Mouse (Mus musculus) liver, embryonic 12.5 days (tissue): Measurements from ENCODE around the gene Vwa7. TPM values are rescaled to one million over a fixed set of nuclear protein-coding genes. Genes with fewer than 3 reads are reported as not detected.

ENCODE experiments used
- ATAC-seq: fragments of 200-750 bp; cut with Nextera tagmentation; 2 replicates; pipeline ENCODE4 v1.8.0; 2017; ENCODE audit warnings: moderate number of reproducible peaks, mild to moderate bottlenecking, moderate library complexity
- H3K27ac ChIP-seq: fragments of 300-500 bp; sonication (generic); 2 replicates; pipeline ENCODE4 v1.5.1; 2016; ENCODE audit warnings: mild to moderate bottlenecking
- H3K27me3 ChIP-seq: fragments of 300-500 bp; sonication (generic); replicated peaks from 2 replicates; pipeline ENCODE4 v1.6.1; 2016; ENCODE audit warnings: mild to moderate bottlenecking, moderate library complexity
- H3K36me3 ChIP-seq: fragments of 300-500 bp; sonication (generic); 2 replicates; pipeline ENCODE4 v1.6.1; 2016; ENCODE audit warnings: mild to moderate bottlenecking, moderate library complexity
- H3K4me1 ChIP-seq: fragments of 300-500 bp; sonication (generic); 2 replicates; pipeline ENCODE4 v1.6.1; 2016
- H3K4me2 ChIP-seq: fragments of 300-500 bp; sonication (generic); 2 replicates; pipeline ENCODE4 v1.6.1; 2016; ENCODE audit warnings: mild to moderate bottlenecking, moderate library complexity
- H3K4me3 ChIP-seq: fragments of 300-500 bp; sonication (generic); 2 replicates; pipeline ENCODE4 v1.5.1; 2016; ENCODE audit warnings: mild to moderate bottlenecking, moderate library complexity
- H3K9ac ChIP-seq: fragments of 300-500 bp; sonication (generic); 2 replicates; pipeline ENCODE4 v1.6.1; 2016; ENCODE audit warnings: mild to moderate bottlenecking, moderate library complexity
- H3K9me3 ChIP-seq: fragments of 300-500 bp; sonication (generic); replicated peaks from 2 replicates; pipeline ENCODE4 v1.6.1; 2016; ENCODE audit warnings: mild to moderate bottlenecking, moderate library complexity
- WGBS: fragments of 180-500 bp; shearing (Covaris S2); methylation state at CpG from one replicate; pipeline ENCODE4 v1.1.7; 2016; ENCODE audit not compliant: insufficient replicate concordance; 5-methylcytosine and 5-hydroxymethylcytosine counted together
- polyA plus RNA-seq: library from polyadenylated mRNA; unstranded; fragments of >200 nt; fragmentation: Nextera tagmentation; extraction: Ambion mirVana; gene quantifications from 2 replicates; pipeline ENCODE4 v1.2.1, GENCODE M21; 2016

Vwa7 gene
- polyA plus RNA-seq, 1 experiment from 2014 or later: 0.15 TPM

DNA sequence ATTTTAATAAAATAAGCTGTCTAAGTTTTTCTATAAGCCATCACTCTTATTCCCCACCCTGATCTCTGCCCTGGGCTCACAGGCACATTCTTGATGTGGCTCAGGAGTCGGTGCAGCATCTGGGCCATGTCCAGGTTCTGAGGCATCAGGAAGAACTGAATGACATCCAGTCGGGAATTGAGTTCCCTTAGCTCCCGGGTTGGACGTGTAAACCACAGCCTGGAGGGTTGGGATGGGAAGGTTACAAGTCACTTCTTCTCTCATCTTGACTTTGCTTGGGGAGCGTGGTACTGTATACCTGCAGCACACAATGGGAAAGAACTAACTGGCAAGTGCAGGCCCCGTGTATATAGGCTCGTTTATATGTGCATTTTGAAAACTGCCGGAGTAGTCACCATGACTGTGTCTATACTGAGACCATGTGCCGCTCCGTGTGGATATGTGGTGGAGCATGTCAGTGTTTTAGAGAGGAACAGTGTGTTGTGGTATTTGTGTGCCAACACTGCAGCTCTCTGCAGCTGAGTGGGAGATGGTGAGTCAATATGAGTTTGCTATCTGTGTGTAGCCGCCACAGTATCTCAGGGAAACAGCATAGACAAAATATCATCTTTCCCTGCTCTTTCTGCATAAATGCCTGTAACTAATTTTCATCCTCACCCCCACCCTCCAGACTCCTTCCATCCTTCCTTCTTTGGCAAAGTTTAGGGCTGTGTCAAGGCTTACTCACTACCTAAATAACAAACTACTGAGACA lies 22.9 kb downstream of the Vwa7 start:
- Histone ChIP-seq H3K4me2 (no peak overlapping the region), H3K36me3 (no peaks in the 10 kb centered on the region), H3K27ac (no peak overlapping the region), H3K4me1 (peaks cover 48% of the 10 kb centered on the region), H3K4me3 (no peak overlapping the region), H3K9ac (no peak overlapping the region), H3K27me3 (no peaks in the 10 kb centered on the region), H3K9me3 (no peaks in the 10 kb centered on the region)
- 0 out of 2 replicates have a peak, but pooled peaks have one; percentile 24 for ATAC-seq
- 76% methylated on average over 11 of the region's 11 CpGs for WGBS

DNA sequence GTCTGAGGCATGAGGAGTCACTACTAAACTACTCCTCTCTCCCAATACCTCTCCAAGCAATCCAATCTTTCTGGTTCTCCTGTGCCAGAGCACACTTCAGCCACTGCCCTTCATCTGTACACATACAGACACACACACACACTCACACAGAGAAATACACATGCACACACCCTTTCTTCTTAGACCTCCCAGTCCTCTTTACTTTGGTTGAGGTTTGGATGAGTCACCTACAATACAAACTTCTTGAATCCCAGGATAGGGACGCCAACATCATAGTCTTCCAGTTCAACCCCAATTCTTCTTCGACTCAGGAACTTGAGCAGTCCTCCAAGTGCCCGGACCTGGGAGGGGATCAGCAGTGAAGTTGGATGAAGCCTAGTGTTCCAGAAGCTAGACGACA lies 27.4 kb downstream of the Vwa7 start:
- no peak for ATAC-seq
- no peak overlapping the region for H3K4me3 ChIP-seq
- H3K4me1 ChIP-seq: peaks cover 84% of the 10 kb centered on the region
- no peaks in the 10 kb centered on the region for H3K36me3 ChIP-seq
- 69% methylated on average over 4 of the region's 4 CpGs for WGBS
- no peak overlapping the region for H3K9ac ChIP-seq
- no peaks in the 10 kb centered on the region for H3K9me3 ChIP-seq
- no peaks in the 10 kb centered on the region for H3K27me3 ChIP-seq
- H3K4me2 ChIP-seq: peak overlapping the region; percentile 98; the same call in 1 of the 2 replicates
- peak overlapping the region; percentile 94 for H3K27ac ChIP-seq

DNA sequence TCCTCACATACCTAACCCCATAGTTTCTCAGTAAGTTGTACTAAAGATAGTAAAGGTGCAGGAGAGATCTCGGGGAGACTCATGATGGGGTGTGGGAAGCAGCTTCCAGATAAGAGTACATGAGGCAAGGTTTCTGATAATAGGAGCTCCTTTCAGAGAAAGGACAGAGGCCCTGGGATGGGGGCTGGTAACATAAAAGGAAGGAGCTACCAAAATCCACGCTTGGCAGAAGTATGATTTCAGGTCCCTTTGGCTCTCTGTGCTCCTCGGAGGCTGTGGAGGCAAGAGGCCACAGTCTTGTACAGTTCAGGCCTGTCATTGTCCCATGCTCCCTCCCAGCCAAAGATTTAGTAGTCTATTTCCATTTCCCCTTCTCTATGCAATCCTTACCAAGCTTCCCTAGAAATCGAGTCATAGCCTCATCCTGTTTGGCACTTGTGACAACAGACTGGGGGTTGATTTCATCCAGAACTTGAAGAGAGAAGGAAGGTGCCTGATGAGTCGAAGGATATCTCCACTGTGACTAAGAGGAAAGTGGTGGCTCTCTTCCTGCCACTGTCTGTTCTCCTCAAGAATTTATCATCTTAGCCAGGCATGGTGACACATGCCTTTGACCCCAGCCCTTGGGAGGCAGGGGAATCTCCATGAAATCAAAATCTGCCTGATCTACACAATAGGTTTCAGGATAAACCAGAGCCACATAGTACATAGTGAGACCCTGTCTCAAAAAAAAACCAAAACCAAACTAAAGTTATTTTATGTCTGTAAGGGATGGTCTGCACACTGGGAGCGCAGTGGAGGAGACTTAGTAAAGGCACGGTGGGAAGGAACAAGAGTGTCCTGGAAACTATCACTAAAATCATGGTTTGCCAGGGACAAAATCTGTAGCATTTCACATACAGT lies 28.8 kb downstream of the Vwa7 start:
- H3K9ac ChIP-seq: peak overlapping the region; percentile 89
- no peaks in the 10 kb centered on the region for H3K27me3 ChIP-seq
- peaks cover 85% of the 10 kb centered on the region for H3K4me1 ChIP-seq
- no peaks in the 10 kb centered on the region for H3K9me3 ChIP-seq
- peak overlapping the region; percentile 98 for H3K4me2 ChIP-seq
- peak overlapping the region; percentile 70 for H3K4me3 ChIP-seq
- H3K27ac ChIP-seq: peak overlapping the region; percentile 94
- peak; percentile 58 for ATAC-seq
- H3K36me3 ChIP-seq: no peaks in the 10 kb centered on the region
- 26% methylated on average over 7 of the region's 7 CpGs for WGBS

DNA sequence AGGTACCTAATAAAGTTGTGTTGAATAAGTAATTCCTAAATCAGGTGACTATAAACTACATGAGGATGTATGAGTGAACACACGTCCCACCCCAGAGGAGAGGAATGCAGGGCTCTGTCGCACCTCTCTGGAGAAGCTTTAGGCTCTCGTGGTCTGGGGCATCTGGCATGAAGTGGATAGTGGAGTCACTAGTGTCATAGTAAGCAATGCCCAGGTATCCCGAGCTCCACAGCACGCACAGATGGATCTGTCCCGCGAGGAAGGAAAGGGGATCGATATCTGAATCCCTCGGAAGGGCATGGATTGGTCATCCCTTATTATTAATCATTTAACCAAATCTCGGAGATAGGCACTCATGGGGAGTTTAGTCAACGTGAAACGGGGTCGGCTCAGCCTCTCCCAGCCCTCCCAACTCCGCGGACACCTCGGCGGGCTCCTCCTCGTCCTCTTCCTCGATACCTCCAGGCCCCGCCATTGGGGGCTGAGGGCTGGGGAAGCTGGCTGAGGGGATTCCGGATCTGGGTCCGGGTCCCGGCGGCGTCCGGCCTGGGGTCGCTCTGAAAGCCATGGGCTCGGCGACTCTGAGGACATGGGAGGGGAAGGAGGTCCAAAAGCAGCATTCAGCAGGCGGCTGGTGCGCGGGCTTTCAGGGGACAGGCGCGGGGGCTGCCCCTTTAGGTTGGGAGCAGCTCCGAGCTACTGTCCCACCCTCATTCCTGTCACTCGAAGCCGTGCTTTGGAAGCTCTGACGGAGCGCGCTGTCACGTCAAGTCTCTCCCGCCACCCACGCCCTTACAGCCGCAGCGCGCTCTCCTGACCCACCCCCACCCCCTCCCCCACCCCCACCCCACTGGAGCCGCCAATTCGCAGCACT lies 29.7 kb downstream of the Vwa7 start:
- H3K4me3 ChIP-seq: peak overlapping the region; percentile 70
- peaks cover 85% of the 10 kb centered on the region for H3K4me1 ChIP-seq
- H3K27me3 ChIP-seq: no peaks in the 10 kb centered on the region
- peak overlapping the region; percentile 98 for H3K4me2 ChIP-seq
- peak overlapping the region; percentile 89 for H3K9ac ChIP-seq
- peak overlapping the region; percentile 94 for H3K27ac ChIP-seq
- no peak for ATAC-seq
- H3K9me3 ChIP-seq: no peaks in the 10 kb centered on the region
- 3% methylated on average over 48 of the region's 48 CpGs for WGBS
- H3K36me3 ChIP-seq: no peaks in the 10 kb centered on the region

DNA sequence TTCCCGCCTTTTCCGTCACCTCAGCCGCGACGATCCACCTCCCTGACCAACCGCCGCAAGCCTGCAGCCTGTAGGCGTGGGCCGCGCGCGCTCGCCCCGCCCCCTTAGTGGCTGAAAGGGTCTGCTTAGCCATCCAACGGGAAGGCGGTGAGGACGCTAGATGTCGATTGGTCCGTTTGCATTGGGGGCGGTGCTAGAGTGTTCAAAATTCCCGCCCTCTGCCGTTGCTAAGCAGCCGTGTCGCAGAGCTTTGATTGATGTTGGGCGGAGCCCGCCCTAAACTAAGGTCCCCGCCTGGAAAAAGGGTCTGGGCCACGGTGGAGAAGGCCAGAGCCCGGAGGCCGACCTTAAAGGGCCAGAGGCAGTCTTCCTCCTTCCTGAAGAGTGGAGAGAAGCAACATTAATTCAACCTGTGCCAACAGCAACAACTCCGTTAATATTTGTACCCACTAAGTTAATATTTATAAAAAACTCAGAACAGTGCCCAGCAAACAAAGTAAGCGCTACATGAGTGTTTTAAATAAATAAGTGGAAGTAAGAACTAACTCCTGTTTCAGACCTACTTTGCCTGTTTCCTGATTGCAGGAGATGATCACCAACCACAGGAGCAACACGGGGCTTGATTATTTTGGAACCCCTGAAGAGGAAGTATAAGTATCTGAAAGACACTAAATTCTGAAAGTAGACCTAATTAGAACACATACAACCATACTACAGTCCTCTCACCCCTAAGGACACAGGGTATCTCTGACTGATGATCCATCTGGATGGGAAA lies 30.5 kb downstream of the Vwa7 start, which contains the start of gene Msh5:
Gene Msh5, minus strand, starts transcription at position 65 of the 775 bp plus-strand sequence.
- peak within 1 kb of the TSS; percentile 92 for H3K9ac ChIP-seq
- H3K36me3 ChIP-seq: no peaks in the 10 kb centered on the region
- H3K27me3 ChIP-seq: no peaks in the 10 kb centered on the region
- H3K27ac ChIP-seq: peak within 1 kb of the TSS; percentile 94
- H3K4me2 ChIP-seq: peak within 1 kb of the TSS; percentile 98
- ATAC-seq: peak; percentile 88
- H3K4me1 ChIP-seq: peaks cover 86% of the 10 kb centered on the region
- H3K4me3 ChIP-seq: peak within 1 kb of the TSS; percentile 70
- 2% methylated on average over 33 of the region's 33 CpGs for whole genome bisulfite sequencing
- H3K9me3 ChIP-seq: no peaks in the 10 kb centered on the region

DNA sequence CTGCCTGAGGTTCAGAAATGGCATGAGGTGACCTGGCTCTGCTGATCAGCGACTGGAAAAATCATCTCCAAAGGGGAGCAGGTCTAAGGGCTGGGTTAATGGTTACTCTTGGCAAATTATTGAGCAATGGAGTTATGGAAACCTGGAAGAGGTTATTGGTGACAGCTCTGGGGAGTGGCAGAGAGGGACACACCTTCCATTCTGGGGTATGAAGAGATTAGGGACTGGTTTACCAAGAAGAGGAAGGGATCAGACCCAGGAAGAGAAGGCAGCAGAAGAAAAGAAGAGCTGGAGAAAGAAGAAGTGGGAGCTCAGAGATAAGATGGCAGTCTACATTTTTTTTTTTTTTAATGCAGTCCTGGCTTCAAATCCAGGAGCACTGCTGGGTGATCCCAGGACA lies 31.3 kb downstream of the Vwa7 start:
- Histone ChIP-seq H3K4me1 (peaks cover 89% of the 10 kb centered on the region), H3K36me3 (peaks cover 7% of the 10 kb centered on the region), H3K27me3 (no peaks in the 10 kb centered on the region), H3K27ac (peak overlapping the region; percentile 94), H3K9me3 (no peaks in the 10 kb centered on the region), H3K9ac (peak overlapping the region; percentile 92), H3K4me3 (peak overlapping the region; percentile 70), H3K4me2 (peak overlapping the region; percentile 98)
- no peak for ATAC-seq
- 4% methylated on average over 1 of the region's 1 CpGs for WGBS

DNA sequence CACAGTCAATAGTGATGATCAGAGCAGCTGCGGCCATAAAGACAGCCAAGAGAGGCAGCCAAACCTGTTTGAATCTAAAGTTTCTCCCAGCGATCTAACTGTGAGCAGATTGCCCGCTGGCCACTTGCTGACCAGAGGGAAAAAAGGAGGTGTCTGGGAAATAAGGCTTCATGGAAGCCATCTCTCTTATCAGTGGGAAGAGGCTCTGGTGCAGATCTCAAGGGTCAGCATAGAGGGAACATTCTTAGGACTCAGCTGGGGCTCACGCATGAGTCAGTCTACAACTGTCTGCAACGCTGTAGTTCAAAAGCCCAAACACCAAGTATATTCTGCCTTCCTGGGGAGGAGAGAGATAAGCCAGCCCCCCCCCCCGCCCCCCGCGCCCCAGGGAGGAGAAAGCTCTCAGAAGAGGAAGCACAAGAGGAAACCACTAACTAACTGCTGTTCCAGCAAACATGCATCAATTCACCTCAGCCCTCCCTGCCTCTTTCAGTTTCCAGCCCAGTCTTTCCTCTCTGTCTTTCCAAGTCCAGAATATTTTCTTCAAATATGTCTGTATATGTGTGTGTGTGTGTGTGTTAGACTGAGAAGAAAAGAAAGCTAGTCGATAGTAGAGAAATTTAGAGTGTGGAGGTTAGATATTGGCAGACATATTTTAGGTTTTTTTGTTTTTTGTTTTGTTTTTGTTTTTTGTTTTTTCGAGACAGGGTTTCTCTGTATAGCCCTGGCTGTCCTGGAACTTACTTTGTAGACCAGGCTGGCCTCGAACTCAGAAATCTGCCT lies 32.0 kb downstream of the Vwa7 start:
- 4% methylated on average over 11 of the region's 11 CpGs for WGBS
- no peak for ATAC-seq
- H3K27me3 ChIP-seq: no peaks in the 10 kb centered on the region
- H3K27ac ChIP-seq: peak overlapping the region; percentile 94
- peaks cover 14% of the 10 kb centered on the region for H3K36me3 ChIP-seq
- H3K4me1 ChIP-seq: peaks cover 88% of the 10 kb centered on the region
- peak overlapping the region; percentile 98 for H3K4me2 ChIP-seq
- H3K9me3 ChIP-seq: no peaks in the 10 kb centered on the region
- H3K4me3 ChIP-seq: peak overlapping the region; percentile 70
- peak overlapping the region; percentile 92 for H3K9ac ChIP-seq

DNA sequence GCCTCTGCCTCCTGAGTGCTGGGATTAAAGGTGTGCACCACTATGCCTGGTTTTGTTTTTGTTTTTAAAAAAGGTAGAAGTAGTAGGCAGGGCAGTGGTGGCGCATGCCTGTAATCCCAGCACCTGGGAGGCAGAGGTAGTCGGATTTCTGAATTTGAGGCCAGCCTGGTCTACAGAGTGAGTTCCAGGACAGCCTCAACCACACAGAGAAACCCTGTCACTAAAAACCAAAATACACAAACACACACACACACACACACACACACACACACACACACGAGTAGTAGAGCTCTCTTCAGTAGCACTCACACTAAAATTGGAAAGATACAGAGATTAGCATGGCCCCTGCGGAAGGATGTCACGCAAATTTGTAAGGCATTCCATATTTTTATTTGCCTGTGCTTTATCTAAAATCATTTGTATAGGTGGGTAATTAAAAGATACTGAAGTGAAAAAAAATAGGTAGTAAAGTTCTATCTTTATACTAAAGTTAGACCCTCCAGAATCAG lies 32.6 kb downstream of the Vwa7 start:
- peak overlapping the region; percentile 92 for H3K9ac ChIP-seq

DNA sequence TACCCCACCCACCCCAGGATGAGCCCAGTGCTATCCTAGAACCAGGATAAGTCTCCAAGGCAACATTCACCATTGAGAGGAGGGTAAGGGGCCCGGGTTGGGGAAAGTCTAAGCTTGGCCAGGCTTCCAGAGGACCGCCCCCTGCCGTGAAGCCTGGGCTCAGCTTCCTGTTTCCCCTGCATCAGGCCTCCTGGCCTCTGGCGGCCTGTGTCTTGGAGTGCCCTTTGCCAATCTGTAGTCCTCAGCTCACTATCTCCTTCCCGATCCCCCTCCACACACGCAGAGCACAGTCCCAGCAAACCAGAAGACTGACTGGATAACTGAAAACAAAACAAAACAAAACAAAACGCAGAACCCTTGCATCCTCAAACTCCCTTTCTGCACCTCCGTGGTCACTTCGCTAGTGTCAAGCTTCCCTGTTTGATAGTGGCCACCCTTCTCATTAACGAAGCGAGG lies 33.2 kb downstream of the Vwa7 start, which contains the start of gene Clic1:
Gene Clic1, plus strand, starts transcription at position 406 of the 456 bp plus-strand sequence.
- peaks cover 26% of the 10 kb centered on the region for H3K36me3 ChIP-seq
- H3K9ac ChIP-seq: peak within 1 kb of the TSS; percentile 92
- H3K9me3 ChIP-seq: no peaks in the 10 kb centered on the region
- H3K4me3 ChIP-seq: peak within 1 kb of the TSS; percentile 88
- no peaks in the 10 kb centered on the region for H3K27me3 ChIP-seq
- ATAC-seq: no peak
- H3K4me1 ChIP-seq: peaks cover 79% of the 10 kb centered on the region
- peak within 1 kb of the TSS; percentile 94 for H3K27ac ChIP-seq
- WGBS: 2% methylated on average over 11 of the region's 11 CpGs
- H3K4me2 ChIP-seq: peak within 1 kb of the TSS; percentile 98

More for the DNA sequence above, 32.6 kb downstream of the Vwa7 start:
- WGBS: 36% methylated on average over 5 of the region's 5 CpGs
- H3K4me1 ChIP-seq: peaks cover 85% of the 10 kb centered on the region
- H3K36me3 ChIP-seq: peaks cover 20% of the 10 kb centered on the region
- peak overlapping the region; percentile 94 for H3K27ac ChIP-seq
- peak overlapping the region; percentile 98 for H3K4me2 ChIP-seq
- no peaks in the 10 kb centered on the region for H3K27me3 ChIP-seq
- ATAC-seq: no peak
- peak overlapping the region; percentile 88; the same call in 1 of the 2 replicates for H3K4me3 ChIP-seq
- no peaks in the 10 kb centered on the region for H3K9me3 ChIP-seq
